Mouse (Mus musculus) left cerebral cortex, postnatal 10 days (tissue): ENCODE results near the gene Gm6710. TPM values are rescaled to one million over a fixed set of nuclear protein-coding genes. Genes with fewer than 3 reads are reported as not detected.
"Not testable (repeated sequence)": the region's sequence is repeated elsewhere in the genome, so short reads cannot be mapped to it uniquely, and the experiment has no call there.

Source experiments
- DNase-seq, 2 experiments: peaks; one replicate each; pipeline ENCODE4 v3.0.0; 2021 to 2022; ENCODE audit warnings: low spot score in 2 of 2, mixed read lengths in 1 of 2; ENCODE audit errors: extremely low spot score in 1 of 2
- intact Hi-C: fragments of 180-260 bp; cut with DNase I; formaldehyde crosslinking; loops from one replicate; pipeline ENCODE4 v1.15.1; 2025
- total RNA-seq, 2 experiments: library from RNA; stranded (reverse); gene quantifications; 2 replicates each; pipeline ENCODE4 v1.2.3; 2021

Gm6710 gene
- 10 to 100 TPM; 60.9 to 67.1 TPM for total RNA-seq

- DNase-seq, intact Hi-C loops: not testable (repeated sequence)
These were observed at the start of gene Gm6710 for GRCm38 (mm10) chr2:175869024-175869423. Gm6710 (plus strand) TSS chr2:175869219.

Other genes with a start within 250 kb of the Gm6710 start
- not detected for gene Gm11007, start 225.2 kb upstream of the Gm6710 start, total RNA-seq
- gene Zfp969, start 165.6 kb upstream of the Gm6710 start, total RNA-seq: not detected
- gene Gm2007, start 127.7 kb upstream of the Gm6710 start, total RNA-seq: not detected
- gene Gm14288, start 68.1 kb upstream of the Gm6710 start, total RNA-seq: 1 to 10 TPM in 1 of 2 experiments, not detected in 1; 8.5 TPM
- 1 to 10 TPM; 3.7 to 4.3 TPM for gene Zfp966, start 61.9 kb downstream of the Gm6710 start, total RNA-seq
- gene Gm2026, start 96.1 kb downstream of the Gm6710 start, total RNA-seq: 10 to 100 TPM; 52.5 to 54.3 TPM